Mouse (Mus musculus) hindbrain, embryonic 16.5 days (tissue): ENCODE measurements around the gene Lrp6. TPM values are rescaled to one million over a fixed set of nuclear protein-coding genes. Genes with fewer than 3 reads are reported as not detected.

Experiments
- ATAC-seq: fragments of 200-750 bp; cut with Nextera tagmentation; 2 replicates; pipeline ENCODE4 v1.8.0; 2017; ENCODE audit warnings: moderate TSS enrichment, moderate library complexity
- H3K27ac ChIP-seq: fragments of 300-500 bp; sonication (generic); 2 replicates; pipeline ENCODE4 v1.5.1; 2014; ENCODE audit warnings: low read depth, mild to moderate bottlenecking, control low read depth, low read length, moderate library complexity
- H3K27me3 ChIP-seq: fragments of 300-500 bp; sonication (generic); replicated peaks from 2 replicates; pipeline ENCODE4 v1.6.1; 2014; ENCODE audit warnings: low read length; ENCODE audit not compliant: control insufficient read depth, insufficient read depth
- H3K36me3 ChIP-seq: fragments of 300-500 bp; sonication (generic); 2 replicates; pipeline ENCODE4 v1.6.1; 2014; ENCODE audit warnings: mild to moderate bottlenecking, low read length, moderate library complexity, mixed read lengths; ENCODE audit not compliant: control insufficient read depth, insufficient read depth
- H3K4me1 ChIP-seq: fragments of 300-500 bp; sonication (generic); 2 replicates; pipeline ENCODE4 v1.6.1; 2014; ENCODE audit warnings: low read depth, low read length; ENCODE audit not compliant: control insufficient read depth, insufficient read depth
- H3K4me2 ChIP-seq: fragments of 300-500 bp; sonication (generic); 2 replicates; pipeline ENCODE4 v1.6.1; 2014; ENCODE audit warnings: mild to moderate bottlenecking, low read length, control low read depth, moderate library complexity
- H3K4me3 ChIP-seq: fragments of 300-500 bp; sonication (generic); 2 replicates; pipeline ENCODE4 v1.5.1; 2014; ENCODE audit warnings: mild to moderate bottlenecking, low read length, control low read depth, moderate library complexity
- H3K9ac ChIP-seq: fragments of 300-500 bp; sonication (generic); 2 replicates; pipeline ENCODE4 v1.6.1; 2014; ENCODE audit warnings: low read depth, mild to moderate bottlenecking, control low read depth, low read length, moderate library complexity
- H3K9me3 ChIP-seq: fragments of 300-500 bp; sonication (generic); 2 replicates; pipeline ENCODE4 v1.6.1; 2014; ENCODE audit warnings: mild to moderate bottlenecking, low read length, moderate library complexity; ENCODE audit not compliant: control insufficient read depth
- WGBS: fragments of 180-500 bp; shearing (Covaris S2); extraction: QIAGEN DNeasy Blood & Tissue Kit; methylation state at CpG from one replicate; pipeline ENCODE4 v1.1.7; 2014; 5-methylcytosine and 5-hydroxymethylcytosine counted together
- polyA plus RNA-seq: library from polyadenylated mRNA; unstranded; fragments of >200 nt; fragmentation: Nextera tagmentation; extraction: Ambion mirVana; gene quantifications from 2 replicates; pipeline ENCODE4 v1.2.1, GENCODE M21; 2015

The Lrp6 gene
- polyA plus RNA-seq, 1 experiment from 2014 or later, result 12.6 TPM

DNA sequence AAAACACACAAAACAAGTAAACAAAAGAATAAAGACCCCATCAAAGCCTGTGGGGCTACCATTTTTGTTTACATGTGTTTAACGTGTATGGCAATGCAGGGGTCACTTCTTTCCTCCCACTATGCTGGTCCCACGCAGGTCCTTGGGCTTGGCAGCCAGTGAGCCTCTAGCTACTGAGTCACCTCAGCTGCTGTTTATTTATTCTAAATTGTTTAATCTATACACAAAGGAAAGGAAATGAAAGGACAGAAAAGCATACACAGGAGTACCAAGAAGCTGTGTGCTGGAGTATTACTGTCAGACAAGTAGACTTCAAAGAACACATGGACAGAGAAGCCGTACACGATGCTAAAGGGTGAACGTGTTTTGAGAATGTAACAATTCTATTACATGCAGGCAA lies 122.8 kb downstream of the Lrp6 start:
- Histone ChIP-seq H3K4me2 (no peak overlapping the region), H3K9ac (no peak overlapping the region), H3K36me3 (no peaks in the 10 kb centered on the region), H3K9me3 (no peaks in the 10 kb centered on the region), H3K4me1 (peaks cover 8% of the 10 kb centered on the region), H3K27ac (no peak overlapping the region), H3K4me3 (no peak overlapping the region), H3K27me3 (no peaks in the 10 kb centered on the region)
- 80% methylated on average over 5 of the region's 5 CpGs for WGBS
- no peak for ATAC-seq

DNA sequence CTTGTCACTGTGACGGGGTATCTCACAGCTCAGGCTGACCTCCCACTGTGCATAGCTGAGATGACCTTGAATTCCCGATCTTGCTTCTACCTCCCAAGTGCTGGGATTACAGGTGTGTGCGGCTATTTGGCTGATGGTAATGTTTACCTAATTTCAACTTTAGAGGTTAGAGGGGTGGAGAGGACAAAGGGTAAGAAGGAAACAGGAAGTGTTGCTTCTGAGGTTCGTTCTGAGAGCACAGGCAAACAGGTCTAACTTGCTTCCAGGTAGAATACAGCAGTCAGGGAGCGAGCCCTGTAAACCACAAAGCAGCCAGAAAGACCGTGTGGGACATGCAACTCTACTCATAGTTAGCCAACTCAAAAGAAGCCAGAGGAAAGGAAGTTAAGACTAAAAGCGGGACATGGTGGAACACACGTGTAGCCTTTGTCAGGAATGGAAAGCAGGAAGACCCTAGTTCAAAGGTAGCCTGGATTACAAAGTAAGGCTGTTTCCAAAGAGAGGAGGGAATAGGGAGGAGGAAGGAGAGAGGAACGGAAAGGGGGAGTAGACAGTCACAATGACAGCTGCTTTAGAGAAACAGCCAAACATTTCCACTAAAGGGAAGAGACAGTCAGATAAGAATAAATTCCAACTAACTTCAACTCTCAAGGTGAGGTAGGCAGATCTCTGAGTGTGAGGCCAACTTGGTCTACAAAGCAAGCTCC lies 123.4 kb downstream of the Lrp6 start:
- H3K9me3 ChIP-seq, result no peaks in the 10 kb centered on the region
- no peaks in the 10 kb centered on the region for H3K36me3 ChIP-seq
- H3K4me2 ChIP-seq, result no peak overlapping the region
- peaks cover 11% of the 10 kb centered on the region for H3K4me1 ChIP-seq
- H3K27me3 ChIP-seq, result no peaks in the 10 kb centered on the region
- H3K9ac ChIP-seq, result no peak overlapping the region
- ATAC-seq, result no peak
- no peak overlapping the region for H3K4me3 ChIP-seq
- 79% methylated on average over 9 of the region's 9 CpGs for WGBS
- no peak overlapping the region for H3K27ac ChIP-seq

DNA sequence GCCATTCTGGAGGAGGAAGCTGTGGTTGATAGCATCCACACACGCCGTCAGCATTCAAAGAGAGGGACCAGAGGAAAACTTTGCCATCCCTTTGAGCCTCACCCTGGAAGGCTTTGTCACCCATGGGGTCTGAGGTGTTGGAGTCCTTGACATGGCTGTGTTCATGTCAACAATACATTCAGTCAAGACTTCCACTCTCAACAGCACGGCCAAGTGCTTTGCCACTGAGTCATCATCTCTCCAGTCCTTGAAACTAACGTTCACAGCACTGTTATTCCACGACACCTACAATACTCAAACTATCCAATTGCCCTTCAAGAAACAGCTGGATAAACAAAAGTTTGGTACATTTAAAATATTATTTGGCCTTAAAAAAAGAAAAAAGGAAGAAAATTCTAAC lies 124.5 kb downstream of the Lrp6 start:
- Histone ChIP-seq H3K27me3 (no peaks in the 10 kb centered on the region), H3K9me3 (no peaks in the 10 kb centered on the region), H3K27ac (no peak overlapping the region), H3K4me2 (no peak overlapping the region), H3K9ac (no peak overlapping the region), H3K4me3 (no peak overlapping the region), H3K4me1 (peaks cover 11% of the 10 kb centered on the region), H3K36me3 (no peaks in the 10 kb centered on the region)
- 89% methylated on average over 5 of the region's 5 CpGs for WGBS
- ATAC-seq, result no peak

DNA sequence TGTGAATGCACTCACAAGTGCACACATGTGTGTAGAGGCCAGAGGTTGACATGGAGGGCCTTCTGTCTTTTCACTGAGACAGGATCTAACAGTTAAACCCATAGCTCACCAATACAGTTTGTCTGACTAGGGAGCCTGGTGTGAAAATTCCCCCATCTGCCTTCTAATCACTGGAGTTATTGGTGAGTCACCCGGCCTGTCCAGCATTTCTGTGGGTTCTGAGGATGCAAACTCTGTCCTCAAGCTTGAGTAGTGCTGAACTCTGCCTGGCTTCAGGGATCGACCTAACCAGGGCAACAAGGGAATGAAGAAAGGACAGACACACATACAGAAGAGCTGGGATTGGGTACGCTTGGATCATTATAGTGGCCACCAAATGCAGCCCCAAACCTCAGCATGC lies 125.0 kb downstream of the Lrp6 start:
- 89% methylated on average over 3 of the region's 3 CpGs for WGBS
- ATAC-seq, result no peak
- peaks cover 11% of the 10 kb centered on the region for H3K4me1 ChIP-seq
- no peak overlapping the region for H3K4me2 ChIP-seq
- no peaks in the 10 kb centered on the region for H3K36me3 ChIP-seq
- H3K9me3 ChIP-seq, result no peaks in the 10 kb centered on the region
- no peak overlapping the region for H3K27ac ChIP-seq
- H3K4me3 ChIP-seq, result no peak overlapping the region
- H3K27me3 ChIP-seq, result no peaks in the 10 kb centered on the region
- no peak overlapping the region for H3K9ac ChIP-seq

DNA sequence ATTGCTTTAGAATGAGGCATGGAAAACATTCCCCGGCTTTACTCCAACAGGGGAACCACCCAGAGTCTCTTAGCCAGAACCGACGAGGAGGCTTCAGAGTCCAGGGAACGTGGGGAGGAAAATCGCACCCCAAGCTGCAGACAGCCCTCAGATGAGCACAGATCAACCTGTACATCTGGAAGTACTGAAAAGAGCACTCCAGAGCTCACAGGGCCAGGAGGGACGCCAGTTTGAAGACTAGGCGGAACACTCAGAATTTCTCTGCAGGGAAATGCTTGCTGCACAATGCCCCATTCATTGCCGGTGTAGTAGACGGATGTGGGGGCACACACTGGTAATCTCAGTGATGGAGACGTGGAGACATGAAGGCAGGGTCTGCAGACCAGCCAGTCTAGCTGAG lies 126.7 kb downstream of the Lrp6 start:
- H3K4me2 ChIP-seq, result peak overlapping the region; percentile 73
- WGBS, result 13% methylated on average over 10 of the region's 10 CpGs
- peaks cover 11% of the 10 kb centered on the region for H3K4me1 ChIP-seq
- H3K36me3 ChIP-seq, result no peaks in the 10 kb centered on the region
- H3K27me3 ChIP-seq, result no peaks in the 10 kb centered on the region
- peak overlapping the region; percentile 66 for H3K9ac ChIP-seq
- peak overlapping the region; percentile 59 for H3K27ac ChIP-seq
- ATAC-seq, result no peak; the same call in 1 of the 2 replicates
- H3K4me3 ChIP-seq, result peak overlapping the region; percentile 34
- H3K9me3 ChIP-seq, result no peaks in the 10 kb centered on the region

DNA sequence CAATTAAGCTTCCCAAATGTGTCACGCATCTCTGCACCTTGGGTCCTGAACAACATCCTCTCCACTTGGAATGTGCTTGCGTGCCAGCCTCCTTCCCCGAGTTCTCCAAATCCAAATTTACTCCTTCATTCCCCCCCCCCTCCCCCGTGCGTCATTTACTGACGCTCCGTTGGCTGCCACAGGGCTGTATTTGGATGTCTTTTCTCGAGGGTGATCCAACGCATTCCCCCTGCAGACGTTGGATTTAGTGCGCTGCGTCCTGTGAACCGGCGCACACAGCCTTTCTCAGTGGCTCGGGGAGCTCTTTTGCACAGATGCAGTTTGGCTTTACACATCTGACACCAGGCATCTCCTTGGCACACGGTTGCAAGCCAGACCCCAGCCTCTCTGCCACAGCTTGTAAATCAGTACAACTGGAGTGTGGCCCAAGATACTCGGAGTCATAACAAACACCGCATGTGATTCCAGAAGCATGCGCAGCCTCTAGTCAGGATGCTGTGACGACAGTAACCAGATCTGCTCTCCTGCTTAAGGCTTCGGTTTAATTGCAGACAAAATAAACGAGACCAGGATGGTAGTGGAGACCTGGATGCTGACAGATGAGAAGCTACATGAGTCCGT lies 127.3 kb downstream of the Lrp6 start:
- Histone ChIP-seq H3K4me1 (peaks cover 11% of the 10 kb centered on the region), H3K4me2 (peak overlapping the region; percentile 73), H3K4me3 (peak overlapping the region; percentile 34), H3K9me3 (no peaks in the 10 kb centered on the region), H3K27me3 (no peaks in the 10 kb centered on the region), H3K27ac (peak overlapping the region; percentile 59), H3K9ac (peak overlapping the region; percentile 66), H3K36me3 (no peaks in the 10 kb centered on the region)
- WGBS, result 8% methylated on average over 23 of the region's 23 CpGs
- peak; percentile 87 for ATAC-seq

DNA sequence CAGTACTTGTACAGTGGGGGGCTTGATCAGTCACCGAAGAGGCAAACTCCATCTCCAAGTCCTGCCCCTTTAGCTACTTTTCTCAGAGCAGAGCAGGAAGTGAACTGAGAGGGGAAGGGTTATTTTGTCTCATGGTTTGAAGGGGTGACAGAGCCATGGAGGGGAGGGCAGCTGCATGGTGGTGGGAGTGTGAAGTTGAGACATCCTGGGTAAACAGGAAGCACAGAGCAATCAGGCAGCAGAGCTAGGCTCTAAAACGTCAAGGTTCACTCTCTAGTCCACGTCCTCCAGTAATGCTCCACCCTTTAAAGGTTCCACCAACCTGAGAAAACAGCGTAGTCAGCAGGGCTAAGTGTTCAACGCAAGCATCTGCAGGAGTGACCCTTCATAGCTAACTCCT lies 129.8 kb downstream of the Lrp6 start:
- Histone ChIP-seq H3K4me2 (no peak overlapping the region), H3K4me1 (peaks cover 11% of the 10 kb centered on the region), H3K4me3 (no peak overlapping the region), H3K27ac (no peak overlapping the region), H3K9me3 (no peaks in the 10 kb centered on the region), H3K36me3 (no peaks in the 10 kb centered on the region), H3K27me3 (no peaks in the 10 kb centered on the region), H3K9ac (no peak overlapping the region)
- 83% methylated on average over 5 of the region's 5 CpGs for WGBS
- no peak for ATAC-seq

DNA sequence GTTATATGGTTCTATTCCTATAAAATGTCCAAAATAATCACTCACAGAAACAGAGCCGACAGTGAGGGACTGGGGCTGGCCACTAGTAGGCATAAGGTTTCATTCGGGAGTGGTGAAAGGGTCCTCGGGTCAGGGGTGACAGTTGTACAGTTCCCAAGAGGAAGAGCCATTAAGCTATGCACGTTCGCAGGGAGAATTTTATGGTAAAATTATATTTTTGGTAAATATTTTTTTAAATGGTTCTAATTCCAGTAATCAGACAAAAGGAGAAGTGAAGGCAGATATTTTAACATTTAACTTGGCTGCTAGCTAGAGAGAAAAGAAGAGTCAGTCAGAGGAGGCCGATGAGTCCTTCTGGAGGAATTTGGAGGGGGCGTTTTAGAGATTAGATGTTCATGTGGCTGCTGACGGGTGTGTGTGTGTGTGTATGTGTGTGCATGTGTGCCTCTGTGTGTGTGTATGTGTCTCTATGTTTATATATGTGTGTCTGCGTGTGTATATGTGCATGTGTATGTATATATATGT lies 131.8 kb downstream of the Lrp6 start:
- Histone ChIP-seq H3K9me3 (no peaks in the 10 kb centered on the region), H3K9ac (no peak overlapping the region), H3K27ac (no peak overlapping the region), H3K4me2 (no peak overlapping the region), H3K36me3 (no peaks in the 10 kb centered on the region), H3K4me3 (no peak overlapping the region), H3K4me1 (peaks cover 8% of the 10 kb centered on the region), H3K27me3 (no peaks in the 10 kb centered on the region)
- WGBS, result 83% methylated on average over 9 of the region's 9 CpGs
- ATAC-seq, result no peak

DNA sequence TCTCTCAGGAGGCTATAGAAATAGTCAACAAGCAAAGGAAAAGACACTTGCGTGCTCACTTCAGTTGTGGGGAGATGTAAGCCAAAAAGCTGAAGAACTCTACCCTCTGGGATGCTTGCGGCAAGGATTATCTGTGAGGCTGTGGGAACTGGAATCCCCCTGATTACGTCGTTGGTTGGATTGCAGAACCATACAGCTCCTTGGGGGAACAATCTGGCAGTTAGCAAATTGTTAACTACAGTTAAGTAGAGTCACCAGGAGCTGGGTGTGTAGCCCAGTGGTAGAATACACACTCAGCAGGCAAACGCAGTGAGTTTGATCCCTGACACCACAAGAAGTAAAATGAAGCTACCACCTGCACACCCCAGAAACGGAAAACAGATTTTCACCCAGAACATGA lies 132.7 kb downstream of the Lrp6 start:
- no peak overlapping the region for H3K4me2 ChIP-seq
- no peaks in the 10 kb centered on the region for H3K9me3 ChIP-seq
- H3K27me3 ChIP-seq, result no peaks in the 10 kb centered on the region
- no peak overlapping the region for H3K27ac ChIP-seq
- 70% methylated on average over 6 of the region's 6 CpGs for WGBS
- peaks cover 4% of the 10 kb centered on the region for H3K4me1 ChIP-seq
- H3K4me3 ChIP-seq, result no peak overlapping the region
- H3K9ac ChIP-seq, result no peak overlapping the region
- no peak for ATAC-seq
- H3K36me3 ChIP-seq, result no peaks in the 10 kb centered on the region
